Mouse (Mus musculus) layer of hippocampus, adult 18-20 months (tissue): ENCODE results near the gene Fam207a. TPM values are rescaled to one million over a fixed set of nuclear protein-coding genes. Genes with fewer than 3 reads are reported as not detected.

ENCODE experiments used
- DNase-seq, 2 experiments: peaks; one replicate each; pipeline ENCODE4 v3.0.0; 2022; ENCODE audit warnings: low spot score in 2 of 2
- total RNA-seq, 2 experiments: library from RNA; stranded (reverse); gene quantifications; 2 replicates each; pipeline ENCODE4 v1.2.3; 2021

The Fam207a gene
- total RNA-seq, 2 experiments from 2014 or later = 37.6 to 40.5 TPM

- DNase-seq = no peak
Observed at GRCm38 (mm10) chr10:77455251-77456010, 60.2 kb downstream of the Fam207a start.

DNA sequence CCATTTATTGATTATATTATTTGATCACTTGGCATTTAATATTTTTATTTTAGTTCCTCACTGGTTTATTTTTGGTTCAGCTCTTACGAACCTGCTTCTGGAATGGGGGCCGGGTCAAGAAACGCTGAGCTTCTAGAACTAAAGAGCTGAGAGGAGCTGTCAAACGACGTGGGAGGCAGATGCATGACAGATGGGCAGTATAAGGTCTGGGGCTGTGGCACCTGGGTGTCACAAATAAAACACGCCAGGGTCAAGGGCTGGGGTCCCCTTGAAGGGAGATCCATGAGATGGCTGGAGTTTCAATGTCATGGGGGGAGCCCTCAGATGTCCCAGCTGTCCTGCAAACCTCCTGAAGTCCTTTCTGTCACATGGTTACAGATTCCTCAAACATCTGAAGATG, 60.8 kb downstream of the Fam207a start:
- no peak for DNase-seq

DNA sequence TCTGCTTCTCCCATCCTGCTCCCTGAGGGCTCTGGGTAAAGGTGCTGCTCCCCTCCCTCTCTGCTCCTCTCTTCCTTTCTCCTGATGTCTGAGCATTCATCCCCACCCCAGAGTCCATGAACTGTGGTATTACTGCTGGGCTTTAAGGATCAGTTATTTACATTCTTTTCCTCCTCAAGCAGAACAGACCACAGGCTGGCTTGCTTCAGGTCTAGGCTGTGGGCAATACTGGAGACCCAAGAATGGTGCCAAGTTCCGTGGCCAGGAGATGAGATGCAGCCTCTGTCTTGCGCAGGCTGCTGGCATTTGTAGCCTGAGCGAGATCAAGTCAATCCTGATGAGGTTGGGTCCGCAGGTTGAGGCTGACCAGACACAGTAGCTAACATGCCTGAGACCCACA, 63.8 kb downstream of the Fam207a start:
- no peak for DNase-seq

GRCm38 (mm10) chr10:77450159-77450464, 65.5 kb downstream of the Fam207a start:
- no peak for DNase-seq

DNA sequence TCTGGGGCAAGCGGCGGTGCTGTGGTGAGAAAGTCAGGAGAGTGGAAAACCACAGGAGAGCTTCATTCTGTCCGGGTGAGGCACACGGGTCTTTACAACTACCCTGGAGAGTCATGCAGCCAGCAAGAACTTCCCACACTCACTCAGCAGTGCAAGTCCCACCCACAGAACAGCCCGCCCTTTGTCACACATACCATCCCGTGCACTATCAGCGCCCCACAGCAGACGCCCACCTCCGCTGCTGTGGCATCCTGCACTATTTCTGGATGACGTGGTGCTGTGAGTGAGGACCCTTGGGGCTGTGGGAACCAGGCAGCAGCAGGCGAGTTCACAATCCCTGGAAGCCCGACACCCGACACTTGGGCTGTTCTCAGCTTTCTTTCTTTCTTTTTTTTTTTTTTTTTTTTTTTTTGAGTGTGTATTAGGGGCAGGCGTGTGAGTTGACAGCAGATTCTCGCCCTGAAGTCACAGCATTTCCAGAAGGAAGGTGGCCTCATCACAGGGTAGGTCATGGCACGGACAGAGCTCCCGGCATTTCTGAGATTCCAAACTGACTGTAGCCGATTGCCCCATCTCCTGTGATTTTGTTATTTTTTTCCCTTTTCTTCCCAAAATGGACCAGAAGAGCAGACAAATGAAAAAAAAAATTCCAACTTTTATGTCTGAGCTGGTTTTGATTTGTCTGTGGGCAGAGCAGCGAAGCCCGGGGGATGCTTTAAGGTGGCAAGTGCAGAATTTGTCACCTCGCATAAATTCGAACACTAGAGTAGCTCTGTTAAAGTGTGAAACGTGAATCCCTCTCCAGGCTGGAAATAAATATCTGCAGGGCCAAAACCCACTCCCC, 66.0 kb downstream of the Fam207a start:
- DNase-seq = no peak

GRCm38 (mm10) chr10:77448698-77449247, 66.8 kb downstream of the Fam207a start:
- DNase-seq = no peak

DNA sequence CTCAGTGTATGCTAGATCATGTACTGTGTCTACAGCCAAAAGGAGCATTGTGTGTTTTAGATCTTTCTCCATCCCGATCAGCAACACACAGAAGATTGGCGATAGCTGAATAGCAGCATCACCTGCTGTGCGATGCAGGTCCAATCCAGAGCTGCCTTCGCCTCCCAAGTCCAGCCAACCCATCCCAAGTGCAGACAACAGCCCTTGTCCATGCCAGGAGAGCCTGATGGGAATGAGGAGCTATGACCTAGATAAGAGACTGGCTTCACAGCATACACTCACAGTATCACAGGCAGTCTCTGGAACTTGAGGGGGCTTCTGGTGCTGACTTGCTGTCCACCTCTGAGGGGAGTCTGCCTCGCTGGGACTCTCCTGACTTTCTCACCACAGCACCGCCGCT, 67.4 kb downstream of the Fam207a start:
- no peak for DNase-seq

DNA sequence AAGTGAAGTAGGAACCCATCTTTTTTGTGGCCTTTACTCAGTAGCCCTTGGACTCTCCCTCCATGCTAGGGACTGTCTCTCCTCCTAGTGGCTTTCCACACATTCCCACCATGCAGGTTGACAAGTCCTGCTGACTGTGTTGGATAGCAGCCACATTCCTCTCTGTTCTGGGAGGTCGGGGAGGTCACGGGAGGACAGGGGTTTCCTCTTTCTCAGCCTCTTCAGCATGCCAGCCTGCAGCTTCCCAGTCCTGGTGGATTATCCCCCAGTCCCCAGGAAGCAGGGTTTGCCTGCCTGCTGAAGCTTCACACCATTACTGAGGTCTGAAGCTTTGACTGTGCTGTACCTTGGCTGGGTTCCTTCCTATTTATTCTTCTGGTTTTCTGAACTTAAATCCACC, 67.8 kb downstream of the Fam207a start:
- DNase-seq = no peak

- no peak for DNase-seq
Observed at GRCm38 (mm10) chr10:77442250-77442649, 73.3 kb downstream of the Fam207a start.

- no peak for DNase-seq
Observed at GRCm38 (mm10) chr10:77441812-77442211, 73.8 kb downstream of the Fam207a start.

- DNase-seq = no peak
Observed at GRCm38 (mm10) chr10:77440841-77441755, 74.5 kb downstream of the Fam207a start.

DNA sequence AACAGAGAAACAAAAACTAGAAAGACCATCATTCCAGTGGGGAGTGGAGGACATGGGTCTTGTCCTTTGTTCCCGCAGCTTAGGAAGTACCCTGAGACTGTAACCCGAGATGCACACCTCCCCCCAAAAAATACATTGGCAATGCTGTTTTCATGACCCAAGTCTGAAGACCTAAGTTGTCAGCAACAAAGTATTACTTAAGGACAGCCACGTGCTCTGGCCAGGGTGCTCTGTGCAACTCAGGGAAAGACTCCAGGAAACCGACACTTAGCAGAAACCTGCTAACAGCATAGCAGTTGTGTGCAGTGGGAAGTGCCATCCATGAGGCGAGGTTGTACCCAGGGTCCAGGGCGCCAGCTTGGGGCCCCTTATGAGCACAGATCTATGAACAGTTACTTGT, 75.3 kb downstream of the Fam207a start:
- no peak for DNase-seq

DNA sequence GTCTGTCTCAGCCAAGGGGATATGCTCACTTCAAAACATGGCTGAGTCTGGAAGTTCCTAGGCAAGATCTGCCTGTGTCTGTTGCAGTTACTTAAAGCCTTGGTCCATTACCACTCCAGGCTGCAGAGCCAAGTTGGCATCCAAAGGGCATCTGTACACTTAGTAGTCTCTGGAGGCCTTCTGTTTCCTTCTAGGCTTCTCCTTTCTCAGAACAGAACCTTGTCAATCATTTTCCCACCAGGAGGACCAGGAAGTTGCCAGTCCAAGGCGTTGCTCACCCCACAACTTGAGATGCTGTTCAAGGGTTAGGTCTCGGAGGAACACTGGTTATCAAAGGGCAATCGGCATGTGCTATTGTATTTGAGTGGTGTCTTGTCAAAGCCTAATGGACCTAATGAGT, 76.6 kb downstream of the Fam207a start:
- no peak for DNase-seq

DNA sequence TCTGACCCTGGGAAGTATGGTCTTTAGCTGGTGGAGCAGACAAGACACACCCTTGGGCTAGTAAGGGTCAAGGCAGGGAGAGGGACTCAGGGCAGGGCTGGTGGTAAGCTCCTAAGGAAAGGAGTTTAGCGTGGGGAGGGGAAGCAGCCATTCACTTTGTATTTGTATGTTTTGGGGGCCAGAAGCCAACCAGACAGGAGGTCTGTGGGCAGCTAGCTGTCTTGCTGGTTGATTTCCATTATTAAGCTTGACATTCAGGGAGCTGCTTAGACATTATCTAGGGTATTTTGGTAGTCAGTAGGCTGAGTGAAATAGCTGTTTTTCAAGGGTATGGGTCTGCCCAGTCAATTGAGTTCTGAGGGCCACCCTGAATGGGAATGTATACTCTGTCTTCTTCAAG, 77.6 kb downstream of the Fam207a start:
- peak; percentile 50 to 66 for DNase-seq

Other genes starting within 250 kb of the Fam207a start
- 100 to 1,000 TPM; 111 to 119 TPM for gene Adarb1, start 97.5 kb downstream of the Fam207a start, total RNA-seq
- 1 to 10 TPM; 3.6 to 4.5 TPM for gene Itgb2, start 14.5 kb upstream of the Fam207a start, total RNA-seq
- 10 to 100 TPM; 69.2 to 78.2 TPM for gene Pttg1ip, start 65.9 kb upstream of the Fam207a start, total RNA-seq
- 100 to 1,000 TPM; 144 to 147 TPM for gene Sumo3, start 90.3 kb upstream of the Fam207a start, total RNA-seq
- 10 to 100 TPM; 31.6 to 32.6 TPM for gene Gm49325, start 90.4 kb upstream of the Fam207a start, total RNA-seq
- 10 to 100 TPM; 84.7 to 86.9 TPM for gene Ube2g2, start 106.5 kb upstream of the Fam207a start, total RNA-seq
- under 1 TPM in 1 of 2 experiments, not detected in 1; 0.20 TPM for gene Tspear, start 170.8 kb upstream of the Fam207a start, total RNA-seq
- not detected for gene Gm19402, start 175.0 kb upstream of the Fam207a start, total RNA-seq
- gene Gm9508, start 181.4 kb upstream of the Fam207a start, total RNA-seq = not detected
- not detected for gene Gm10272, start 190.8 kb upstream of the Fam207a start, total RNA-seq
- not detected for gene Gm10024, start 195.7 kb upstream of the Fam207a start, total RNA-seq
- not detected for gene Gm10142, start 200.0 kb upstream of the Fam207a start, total RNA-seq
- not detected for gene Krtap12-1, start 204.8 kb upstream of the Fam207a start, total RNA-seq
- gene Gm10100, start 210.7 kb upstream of the Fam207a start, total RNA-seq = not detected
- not detected for gene Gm18596, start 226.9 kb upstream of the Fam207a start, total RNA-seq
- gene Gm9736, start 235.6 kb upstream of the Fam207a start, total RNA-seq = not detected
- gene Gm3233, start 243.9 kb upstream of the Fam207a start, total RNA-seq = not detected